Mouse (Mus musculus) heart, embryonic 16.5 days (tissue): ENCODE results near the gene Aars2. TPM values are rescaled to one million over a fixed set of nuclear protein-coding genes. Genes with fewer than 3 reads are reported as not detected.

Experiments
- ATAC-seq: fragments of 200-750 bp; cut with Nextera tagmentation; replicated peaks from 2 replicates; pipeline ENCODE4 v1.8.0; 2017; ENCODE audit warnings: moderate number of reproducible peaks; ENCODE audit not compliant: insufficient read depth, low FRiP score; ENCODE audit errors: extremely low read depth
- H3K27ac ChIP-seq: fragments of 300-500 bp; sonication (generic); 2 replicates; pipeline ENCODE4 v1.5.1; 2014; ENCODE audit warnings: mild to moderate bottlenecking, low read length, control low read depth, moderate library complexity
- H3K27me3 ChIP-seq: fragments of 300-500 bp; sonication (generic); 2 replicates; pipeline ENCODE4 v1.6.1; 2014; ENCODE audit warnings: low read length, mixed read lengths; ENCODE audit not compliant: control insufficient read depth, insufficient read depth
- H3K36me3 ChIP-seq: fragments of 300-500 bp; sonication (generic); 2 replicates; pipeline ENCODE4 v1.6.1; 2014; ENCODE audit not compliant: control insufficient read depth, insufficient read depth
- H3K4me1 ChIP-seq: fragments of 300-500 bp; sonication (generic); 2 replicates; pipeline ENCODE4 v1.6.1; 2014; ENCODE audit warnings: low read length, mixed read lengths; ENCODE audit not compliant: control insufficient read depth, insufficient read depth
- H3K4me2 ChIP-seq: fragments of 300-500 bp; sonication (generic); 2 replicates; pipeline ENCODE4 v1.6.1; 2014; ENCODE audit warnings: low read depth, mild to moderate bottlenecking, control low read depth, low read length
- H3K4me3 ChIP-seq: fragments of 300-500 bp; sonication (generic); 2 replicates; pipeline ENCODE4 v1.5.1; 2014; ENCODE audit warnings: mild to moderate bottlenecking, control low read depth, low read length
- H3K9ac ChIP-seq: fragments of 300-500 bp; sonication (generic); 2 replicates; pipeline ENCODE4 v1.6.1; 2014; ENCODE audit warnings: low read length, control low read depth
- H3K9me3 ChIP-seq: fragments of 300-500 bp; sonication (generic); replicated peaks from 2 replicates; pipeline ENCODE4 v1.6.1; 2016; ENCODE audit warnings: low read length; ENCODE audit not compliant: control insufficient read depth
- WGBS: fragments of 180-500 bp; shearing (Covaris S2); extraction: QIAGEN DNeasy Blood & Tissue Kit; methylation state at CpG from one replicate; pipeline ENCODE4 v1.1.7; 2014; 5-methylcytosine and 5-hydroxymethylcytosine counted together
- polyA plus RNA-seq: library from polyadenylated mRNA; unstranded; fragments of >200 nt; fragmentation: Nextera tagmentation; extraction: Ambion mirVana; gene quantifications from 2 replicates; pipeline ENCODE4 v1.2.1, GENCODE M21; 2015

The Aars2 gene
- polyA plus RNA-seq, 1 experiment from 2014 or later, result 25.4 TPM

DNA sequence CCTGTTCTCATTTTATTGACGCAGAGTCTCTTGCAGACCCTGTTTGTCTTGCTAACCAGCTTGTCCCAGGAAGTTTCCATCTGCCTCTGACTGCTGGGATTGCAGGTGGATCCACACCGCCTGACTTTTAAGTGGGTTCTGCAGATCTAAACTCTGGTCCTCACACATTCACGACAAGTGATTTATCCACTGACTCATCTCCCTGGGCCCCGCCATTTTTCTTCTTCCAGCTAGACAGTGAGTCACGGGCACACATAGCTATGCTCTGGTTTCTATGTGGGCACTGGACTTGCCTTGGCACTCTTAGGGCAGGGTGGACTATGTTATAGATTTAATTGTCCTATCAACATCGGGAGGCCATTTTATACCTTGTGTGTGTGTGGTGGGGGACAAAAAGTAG, 16.9 kb upstream of the Aars2 start:
- Histone ChIP-seq H3K27ac (no peak overlapping the region; the same call in 1 of the 2 replicates), H3K4me2 (no peak overlapping the region), H3K9ac (no peak overlapping the region), H3K4me3 (no peak overlapping the region), H3K4me1 (peaks cover 3% of the 10 kb centered on the region; the same call in 1 of the 2 replicates), H3K27me3 (0 out of 2 replicates have a peak, but pooled peaks cover 2% of the 10 kb centered on the region), H3K36me3 (no peaks in the 10 kb centered on the region), H3K9me3 (no peaks in the 10 kb centered on the region)
- 81% methylated on average over 6 of the region's 6 CpGs for WGBS
- no peak for ATAC-seq

DNA sequence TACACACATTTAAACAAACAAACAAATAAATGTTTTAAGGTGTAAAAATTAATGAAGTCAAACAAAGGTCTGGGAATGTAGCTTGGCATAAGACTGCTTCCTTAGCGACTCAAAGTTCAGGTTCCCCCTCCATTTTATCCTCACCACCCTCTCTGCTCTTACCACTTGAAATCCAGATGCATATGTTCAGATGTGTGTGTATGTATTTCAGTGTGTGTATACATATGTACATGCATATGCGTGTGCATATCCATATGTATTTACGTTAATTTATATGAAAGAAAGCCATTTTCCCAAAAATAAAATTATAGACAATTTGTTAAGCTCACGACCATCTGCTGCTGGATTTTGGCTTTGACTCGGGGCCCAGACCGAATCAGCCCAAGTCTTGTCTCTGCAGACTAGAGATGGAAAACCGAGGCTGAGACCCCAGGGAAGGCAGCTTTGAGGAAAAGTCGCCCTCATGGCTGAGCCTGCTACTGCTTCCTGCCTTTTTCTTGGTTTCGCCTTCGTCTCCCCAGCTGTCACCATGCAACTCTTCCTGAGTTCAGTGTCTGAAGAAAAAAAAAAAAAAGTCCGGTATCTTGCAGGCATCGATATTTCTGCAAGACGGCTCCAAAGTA, 16.0 kb upstream of the Aars2 start:
- ATAC-seq, result no peak
- no peak overlapping the region for H3K9ac ChIP-seq
- H3K27ac ChIP-seq, result no peak overlapping the region
- 0 out of 2 replicates have a peak, but pooled peaks cover 2% of the 10 kb centered on the region for H3K27me3 ChIP-seq
- H3K4me3 ChIP-seq, result no peak overlapping the region
- H3K4me1 ChIP-seq, result peaks cover 3% of the 10 kb centered on the region; the same call in 1 of the 2 replicates
- H3K36me3 ChIP-seq, result no peaks in the 10 kb centered on the region
- no peaks in the 10 kb centered on the region for H3K9me3 ChIP-seq
- H3K4me2 ChIP-seq, result no peak overlapping the region
- WGBS, result 61% methylated on average over 13 of the region's 13 CpGs

DNA sequence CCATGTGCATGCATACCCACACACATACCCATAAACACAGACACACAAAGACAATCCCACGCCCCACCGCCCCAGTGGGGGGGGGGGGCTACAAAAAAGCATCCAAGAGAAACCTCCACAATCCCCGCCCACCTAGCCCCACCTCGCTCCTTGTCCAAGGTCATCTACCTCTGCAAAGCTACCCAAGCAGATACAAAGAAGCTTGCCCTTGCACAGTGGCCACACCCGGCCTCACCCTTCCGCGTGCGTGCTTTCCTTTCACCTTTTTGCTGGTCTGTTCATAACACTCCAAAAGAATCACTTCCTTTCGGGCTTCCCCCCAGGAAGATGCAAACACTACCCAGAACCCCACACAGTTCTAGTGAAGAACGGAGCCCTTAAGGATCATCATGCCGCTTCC, 11.2 kb upstream of the Aars2 start:
- H3K27ac ChIP-seq, result no peak overlapping the region
- H3K4me3 ChIP-seq, result no peak overlapping the region
- H3K9me3 ChIP-seq, result no peaks in the 10 kb centered on the region
- 70% methylated on average over 11 of the region's 11 CpGs for WGBS
- H3K36me3 ChIP-seq, result no peaks in the 10 kb centered on the region
- ATAC-seq, result no peak
- H3K4me2 ChIP-seq, result no peak overlapping the region
- H3K4me1 ChIP-seq, result peaks cover 3% of the 10 kb centered on the region; the same call in 1 of the 2 replicates
- H3K9ac ChIP-seq, result no peak overlapping the region
- 0 out of 2 replicates have a peak, but pooled peaks cover 2% of the 10 kb centered on the region for H3K27me3 ChIP-seq

DNA sequence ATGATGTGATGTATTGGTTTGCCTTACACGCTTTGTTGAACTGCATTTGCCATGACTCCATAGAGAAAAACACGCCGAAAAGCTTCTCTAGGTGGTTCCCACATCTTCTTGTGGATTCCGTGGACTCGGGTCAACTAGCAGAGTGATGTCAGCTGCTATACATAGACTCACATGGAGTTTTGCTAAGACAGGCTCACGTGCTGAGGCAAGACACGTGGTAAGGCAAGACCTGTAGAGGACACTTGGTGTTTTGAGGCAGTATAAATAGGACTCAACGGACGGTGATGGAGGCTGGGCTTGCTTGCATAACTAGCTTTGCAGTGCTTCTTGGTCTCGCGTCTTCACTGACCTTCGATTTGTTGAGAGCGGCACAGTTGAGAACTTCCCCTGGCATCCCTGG, 8.2 kb upstream of the Aars2 start:
- H3K9ac ChIP-seq, result no peak overlapping the region
- H3K27me3 ChIP-seq, result no peaks in the 10 kb centered on the region
- no peak overlapping the region for H3K27ac ChIP-seq
- no peak overlapping the region for H3K4me2 ChIP-seq
- peaks cover 3% of the 10 kb centered on the region; the same call in 1 of the 2 replicates for H3K4me1 ChIP-seq
- no peaks in the 10 kb centered on the region for H3K36me3 ChIP-seq
- ATAC-seq, result no peak
- 56% methylated on average over 13 of the region's 13 CpGs for WGBS
- H3K4me3 ChIP-seq, result no peak overlapping the region
- H3K9me3 ChIP-seq, result no peaks in the 10 kb centered on the region

DNA sequence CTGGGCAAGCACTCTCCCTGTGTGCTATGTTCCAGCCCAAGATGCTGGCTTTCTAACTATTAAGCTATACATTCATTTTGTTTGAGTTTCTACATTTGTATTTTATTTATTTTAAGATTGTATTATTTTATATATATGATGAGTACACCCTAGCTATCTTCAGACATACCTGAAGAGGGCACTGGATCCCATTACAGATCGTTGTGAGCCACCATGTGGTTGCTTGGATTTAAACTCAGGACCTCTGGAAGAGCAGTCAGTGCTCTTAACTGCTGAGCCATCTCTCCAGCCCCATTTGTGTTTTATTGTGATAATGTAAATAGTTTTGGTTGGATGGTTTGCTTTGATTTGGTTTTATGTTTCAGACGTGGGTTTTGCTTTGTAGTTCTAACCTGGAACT, 7.1 kb upstream of the Aars2 start:
- H3K27me3 ChIP-seq, result no peaks in the 10 kb centered on the region
- no peak overlapping the region for H3K4me3 ChIP-seq
- H3K4me2 ChIP-seq, result no peak overlapping the region
- WGBS, result 44% methylated on average over 2 of the region's 2 CpGs
- H3K27ac ChIP-seq, result no peak overlapping the region
- no peaks in the 10 kb centered on the region for H3K36me3 ChIP-seq
- H3K4me1 ChIP-seq, result peaks cover 3% of the 10 kb centered on the region
- H3K9ac ChIP-seq, result no peak overlapping the region
- no peak for ATAC-seq
- no peaks in the 10 kb centered on the region for H3K9me3 ChIP-seq

DNA sequence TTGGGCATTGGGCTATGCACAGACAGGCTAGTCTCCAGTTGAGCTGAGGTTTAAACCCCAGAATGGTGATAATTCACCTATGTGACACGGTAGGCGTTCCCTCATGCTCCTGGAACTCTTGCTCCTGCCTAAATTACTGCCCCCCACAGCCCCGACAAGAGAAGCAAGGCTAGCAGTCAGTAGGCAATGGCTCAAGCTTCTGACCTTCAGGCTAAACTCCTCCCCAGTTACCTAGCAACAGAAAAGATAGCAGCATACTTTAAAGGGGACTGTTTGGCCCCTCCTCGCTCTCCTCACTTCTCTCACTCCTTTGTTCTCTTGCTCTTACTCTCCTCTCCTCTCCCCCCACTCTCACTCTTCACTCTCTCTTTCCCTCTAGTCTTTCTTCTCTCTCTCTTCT, 5.7 kb upstream of the Aars2 start:
- Histone ChIP-seq H3K9ac (no peak overlapping the region), H3K27me3 (no peaks in the 10 kb centered on the region), H3K4me3 (no peak overlapping the region), H3K9me3 (no peaks in the 10 kb centered on the region), H3K4me2 (no peak overlapping the region), H3K27ac (no peak overlapping the region), H3K4me1 (peaks cover 3% of the 10 kb centered on the region), H3K36me3 (no peaks in the 10 kb centered on the region)
- no peak for ATAC-seq
- 41% methylated on average over 4 of the region's 4 CpGs for WGBS

DNA sequence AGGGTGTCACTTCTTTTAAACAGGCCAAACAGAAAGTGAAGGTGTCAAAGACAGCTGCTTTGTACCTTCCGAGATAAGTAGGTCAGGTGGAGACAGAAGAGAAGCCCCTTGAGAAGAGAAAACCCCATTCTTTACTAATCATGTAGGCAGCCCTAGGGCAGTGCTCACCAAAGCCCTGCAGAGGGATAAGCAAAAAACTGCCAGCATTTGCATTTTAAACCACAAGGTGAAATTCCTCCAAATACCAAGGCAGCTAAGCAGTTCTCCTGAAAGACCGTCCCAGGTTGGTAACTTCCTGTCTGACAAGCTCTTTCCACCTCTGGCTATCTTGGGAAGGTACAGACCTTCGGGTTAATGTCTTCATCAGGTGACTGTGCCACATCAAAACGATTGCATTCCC, 4.3 kb upstream of the Aars2 start:
- Histone ChIP-seq H3K9ac (no peak overlapping the region), H3K4me3 (no peak overlapping the region), H3K36me3 (no peaks in the 10 kb centered on the region), H3K27me3 (no peaks in the 10 kb centered on the region), H3K4me2 (no peak overlapping the region), H3K27ac (no peak overlapping the region), H3K4me1 (peaks cover 10% of the 10 kb centered on the region), H3K9me3 (no peaks in the 10 kb centered on the region)
- WGBS, result 49% methylated on average over 4 of the region's 4 CpGs
- no peak for ATAC-seq

DNA sequence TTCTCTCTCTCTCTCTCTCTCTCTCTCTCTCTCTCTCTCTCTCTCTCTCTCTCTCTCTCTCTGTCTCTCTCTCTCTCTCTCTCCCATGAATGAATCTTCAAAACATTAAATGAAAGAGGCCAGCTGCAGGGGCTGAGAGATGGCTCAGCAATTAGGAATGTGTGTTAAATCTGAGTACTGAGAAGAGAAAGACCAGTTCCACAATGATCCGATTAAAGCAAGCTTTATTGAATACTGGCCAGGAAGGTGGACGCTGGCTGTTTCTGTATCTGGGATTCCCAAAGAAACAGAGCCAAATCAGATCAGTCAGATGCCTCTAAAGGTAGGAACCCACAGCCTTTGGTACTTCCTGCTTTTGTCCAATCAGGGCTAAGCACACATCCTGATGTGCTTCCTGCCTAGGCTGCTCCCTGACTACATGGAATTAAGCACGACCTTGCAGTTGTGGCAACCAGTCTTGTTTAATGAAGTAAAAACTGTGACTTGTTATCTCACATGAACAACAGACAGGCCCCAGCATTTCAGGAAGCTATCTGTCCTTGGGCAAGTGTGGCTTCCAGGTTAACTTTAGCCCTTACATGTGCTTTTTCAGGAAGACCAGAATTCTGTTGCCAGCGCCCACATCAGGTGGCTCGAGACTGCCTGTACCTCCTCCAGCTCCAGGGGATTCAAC, 3.2 kb upstream of the Aars2 start:
- WGBS, result 43% methylated on average over 5 of the region's 5 CpGs
- no peaks in the 10 kb centered on the region for H3K9me3 ChIP-seq
- no peak overlapping the region for H3K4me2 ChIP-seq
- H3K4me3 ChIP-seq, result no peak overlapping the region
- peak overlapping the region; percentile 41 for H3K27ac ChIP-seq
- peaks cover 14% of the 10 kb centered on the region for H3K4me1 ChIP-seq
- no peaks in the 10 kb centered on the region for H3K36me3 ChIP-seq
- no peaks in the 10 kb centered on the region for H3K27me3 ChIP-seq
- no peak for ATAC-seq
- no peak overlapping the region for H3K9ac ChIP-seq

DNA sequence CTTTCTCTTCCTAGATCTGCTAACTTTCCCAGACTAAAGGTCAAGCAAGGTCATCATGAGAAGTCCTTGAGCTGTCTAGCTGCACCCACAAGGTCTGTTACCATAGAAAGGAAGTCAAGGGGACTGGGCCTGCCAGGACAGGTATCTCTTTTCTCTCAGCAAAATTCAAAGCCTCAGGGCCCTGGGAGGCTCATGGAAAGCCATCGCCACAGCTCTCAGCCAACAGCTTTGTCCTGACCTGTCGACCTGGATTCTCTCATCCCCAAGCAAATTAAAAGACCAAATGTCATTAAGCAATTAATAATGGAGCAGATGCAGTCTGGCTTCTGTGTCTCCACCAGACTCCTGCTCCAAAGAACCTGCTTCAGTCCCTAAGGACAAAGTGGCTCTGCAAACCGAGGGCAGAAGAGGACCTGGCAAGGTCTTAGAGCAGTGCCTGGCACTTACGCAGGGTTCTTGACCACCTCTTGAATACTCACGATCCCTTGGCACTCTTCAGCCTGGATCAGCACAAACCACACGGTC, 638 bp upstream of the Aars2 start:
- H3K9ac ChIP-seq, result no peak overlapping the region
- no peaks in the 10 kb centered on the region for H3K27me3 ChIP-seq
- peak overlapping the region; percentile 44; the same call in 1 of the 2 replicates for H3K4me2 ChIP-seq
- no peaks in the 10 kb centered on the region for H3K9me3 ChIP-seq
- WGBS, result 57% methylated on average over 6 of the region's 6 CpGs
- peaks cover 14% of the 10 kb centered on the region for H3K4me1 ChIP-seq
- no peak overlapping the region; the same call in 1 of the 2 replicates for H3K27ac ChIP-seq
- H3K36me3 ChIP-seq, result peaks cover 12% of the 10 kb centered on the region
- ATAC-seq, result no peak
- H3K4me3 ChIP-seq, result no peak overlapping the region
